Mouse (Mus musculus): Measurements from ENCODE around the gene Gm17455. TPM values are rescaled to one million over a fixed set of nuclear protein-coding genes. Genes with fewer than 3 reads are reported as not detected.

Gm17455 gene
- 1.9 TPM for polyA plus RNA-seq (2017; shearing (Covaris generic))

DNA sequence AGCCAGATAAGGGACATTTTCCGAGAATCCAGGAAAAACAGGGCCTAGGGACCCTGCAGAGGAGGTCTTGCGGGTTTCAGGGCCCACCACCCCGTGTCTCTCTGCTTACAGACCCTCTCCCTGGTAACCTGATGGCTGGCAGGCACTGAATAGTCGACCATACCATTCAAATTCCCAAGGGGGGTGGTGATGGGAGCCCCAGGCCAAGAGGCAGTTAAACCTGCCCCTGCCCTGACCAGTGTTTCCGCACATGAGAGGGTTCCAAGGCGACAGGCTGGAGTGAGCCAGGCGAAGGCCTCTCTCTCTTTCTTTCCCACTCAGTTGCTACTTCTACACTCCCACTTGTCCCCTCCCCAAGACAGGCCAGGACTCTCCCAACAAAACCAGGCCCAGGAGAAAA is at the start of gene Gm17455:
Gm17455 (plus strand) TSS at position 278 of the 400 bp plus-strand sequence.

Other genes starting within 250 kb of the Gm17455 start
- gene Chst3, start 180.5 kb upstream of the Gm17455 start, polyA plus RNA-seq (2017; shearing (Covaris generic)): not detected
- gene Psap, start 122.1 kb upstream of the Gm17455 start, polyA plus RNA-seq (2017; shearing (Covaris generic)): 446 TPM
- gene Vsir, start 52.9 kb upstream of the Gm17455 start, polyA plus RNA-seq (2017; shearing (Covaris generic)): 160 TPM